Mouse (Mus musculus): ENCODE data around the gene Slc10a7. TPM values are rescaled to one million over a fixed set of nuclear protein-coding genes. Genes with fewer than 3 reads are reported as not detected.

The Slc10a7 gene
- total and polyA plus RNA-seq, 2 experiments from 2014 or later, result 5.7 to 11.8 TPM

GRCm38 (mm10) chr8:78651670-78652069 lies 142.5 kb downstream of the Slc10a7 start:
- no peaks in the 10 kb centered on the region for H3K27me3 ChIP-seq (ENCODE audit: insufficient read depth, low read length)
- H3K4me2 ChIP-seq (ENCODE audit: low read depth), result no peak overlapping the region
- H3K4me1 ChIP-seq (ENCODE audit: insufficient read depth), result peaks cover 5% of the 10 kb centered on the region; the same call in 1 of the 2 replicates
- peak; percentile 52 for TF ChIP-seq CTCF (IDR thresholded peaks at IDR 0.05; ENCODE audit: low read depth)
- no peak overlapping the region for H3K9ac ChIP-seq
- H3K9me3 ChIP-seq (ENCODE audit: low read length), result no peaks in the 10 kb centered on the region
- H3K27ac ChIP-seq (ENCODE audit: low read depth, low read length), result no peak overlapping the region
- no peaks in the 10 kb centered on the region for H3K36me3 ChIP-seq (ENCODE audit: insufficient read depth)
- no peak for ATAC-seq
- DNase-seq, result no peak
- H3K4me3 ChIP-seq (ENCODE audit: low read depth, low read length), result no peak overlapping the region
- WGBS, result 69% methylated on average over 3 of the region's 3 CpGs

GRCm38 (mm10) chr8:78655351-78656045 lies 146.4 kb downstream of the Slc10a7 start:
- no peak for TF ChIP-seq CTCF (IDR thresholded peaks at IDR 0.05; ENCODE audit: low read depth)
- H3K27ac ChIP-seq (ENCODE audit: low read depth, low read length), result no peak overlapping the region
- H3K4me2 ChIP-seq (ENCODE audit: low read depth), result no peak overlapping the region
- ATAC-seq (no peak), DNase-seq (no peak)
- H3K4me3 ChIP-seq (ENCODE audit: low read depth, low read length), result no peak overlapping the region
- no peaks in the 10 kb centered on the region for H3K36me3 ChIP-seq (ENCODE audit: insufficient read depth)
- H3K27me3 ChIP-seq (ENCODE audit: insufficient read depth, low read length), result no peaks in the 10 kb centered on the region
- H3K9ac ChIP-seq, result no peak overlapping the region
- H3K9me3 ChIP-seq (ENCODE audit: low read length), result no peaks in the 10 kb centered on the region
- no peaks in the 10 kb centered on the region for H3K4me1 ChIP-seq (ENCODE audit: insufficient read depth)
- WGBS, result 36% methylated on average over 1 of the region's 1 CpGs

GRCm38 (mm10) chr8:78656700-78657370 lies 147.7 kb downstream of the Slc10a7 start:
- WGBS, result 83% methylated on average over 10 of the region's 10 CpGs
- Histone ChIP-seq H3K4me1 (ENCODE audit: insufficient read depth) (no peaks in the 10 kb centered on the region), H3K9me3 (ENCODE audit: low read length) (no peaks in the 10 kb centered on the region), H3K4me2 (ENCODE audit: low read depth) (no peak overlapping the region), H3K36me3 (ENCODE audit: insufficient read depth) (no peaks in the 10 kb centered on the region), H3K9ac (no peak overlapping the region), H3K4me3 (ENCODE audit: low read depth, low read length) (no peak overlapping the region), H3K27me3 (ENCODE audit: insufficient read depth, low read length) (no peaks in the 10 kb centered on the region), H3K27ac (ENCODE audit: low read depth, low read length) (no peak overlapping the region)
- no peak for DNase-seq
- no peak for ATAC-seq
- no peak for TF ChIP-seq CTCF (IDR thresholded peaks at IDR 0.05; ENCODE audit: low read depth)

- no peak for TF ChIP-seq CTCF (IDR thresholded peaks at IDR 0.05; ENCODE audit: low read depth)
Observed at GRCm38 (mm10) chr8:78658172-78658571, 149.0 kb downstream of the Slc10a7 start.

GRCm38 (mm10) chr8:78659617-78660187 lies 150.6 kb downstream of the Slc10a7 start:
- Histone ChIP-seq H3K27ac (ENCODE audit: low read depth, low read length) (no peak overlapping the region), H3K4me3 (ENCODE audit: low read depth, low read length) (no peak overlapping the region), H3K9ac (no peak overlapping the region), H3K4me1 (ENCODE audit: insufficient read depth) (no peaks in the 10 kb centered on the region), H3K36me3 (ENCODE audit: insufficient read depth) (no peaks in the 10 kb centered on the region), H3K9me3 (ENCODE audit: low read length) (no peaks in the 10 kb centered on the region), H3K27me3 (ENCODE audit: insufficient read depth, low read length) (no peaks in the 10 kb centered on the region), H3K4me2 (ENCODE audit: low read depth) (no peak overlapping the region)
- WGBS, result 95% methylated on average over 3 of the region's 3 CpGs
- TF ChIP-seq CTCF (IDR thresholded peaks at IDR 0.05; ENCODE audit: low read depth), result no peak
- DNase-seq (no peak), ATAC-seq (no peak)

More at GRCm38 (mm10) chr8:78658172-78658571, 149.0 kb downstream of the Slc10a7 start:
- no peaks in the 10 kb centered on the region for H3K9me3 ChIP-seq (ENCODE audit: low read length)
- ATAC-seq (no peak), DNase-seq (no peak)
- H3K27me3 ChIP-seq (ENCODE audit: insufficient read depth, low read length), result no peaks in the 10 kb centered on the region
- H3K4me1 ChIP-seq (ENCODE audit: insufficient read depth), result no peaks in the 10 kb centered on the region
- no peak overlapping the region for H3K27ac ChIP-seq (ENCODE audit: low read depth, low read length)
- no peaks in the 10 kb centered on the region for H3K36me3 ChIP-seq (ENCODE audit: insufficient read depth)
- no peak overlapping the region for H3K9ac ChIP-seq
- H3K4me2 ChIP-seq (ENCODE audit: low read depth), result no peak overlapping the region
- no peak overlapping the region for H3K4me3 ChIP-seq (ENCODE audit: low read depth, low read length)
- WGBS, result 72% methylated on average over 5 of the region's 5 CpGs

- H3K27ac ChIP-seq (ENCODE audit: low read depth, low read length), result no peak overlapping the region
- no peak for ATAC-seq
- no peak overlapping the region for H3K4me3 ChIP-seq (ENCODE audit: low read depth, low read length)
- TF ChIP-seq CTCF (IDR thresholded peaks at IDR 0.05; ENCODE audit: low read depth), result no peak
- H3K4me2 ChIP-seq (ENCODE audit: low read depth), result no peak overlapping the region
- no peaks in the 10 kb centered on the region for H3K9me3 ChIP-seq (ENCODE audit: low read length)
- DNase-seq, result no peak
- H3K27me3 ChIP-seq (ENCODE audit: insufficient read depth, low read length), result no peaks in the 10 kb centered on the region
- WGBS, result 83% methylated on average over 12 of the region's 12 CpGs
- no peak overlapping the region for H3K9ac ChIP-seq
- H3K36me3 ChIP-seq (ENCODE audit: insufficient read depth), result no peaks in the 10 kb centered on the region
- H3K4me1 ChIP-seq (ENCODE audit: insufficient read depth), result no peaks in the 10 kb centered on the region
Observed at GRCm38 (mm10) chr8:78664306-78664940, 155.3 kb downstream of the Slc10a7 start.
